ENCODE assay signal across 9 mouse cellular contexts in genomic region chr14:88347177-88347576, GRCm38 (mm10).
DNase-seq lines count a peak whose midpoint lies in the region; ATAC-seq lines count a peak whose summit lies in the region.
"Had no signal": no experiment of that assay in that cellular context is flagged by ENCODE, and none has a peak within 500 bp of the region (broad histone marks: within the 10 kb centered on the region; RNA-seq: fewer than 3 reads in every experiment).

No protein-coding gene starts in this region.

- DNase-seq in kidney, postnatal 10 days: peak; percentile 24
- no peak for DNase-seq in kidney, postnatal 36 days
- DNase-seq in layer of hippocampus, adult 9-10 months (ENCODE audit: low spot score): peak; percentile 77
- peak; percentile 49 to 58 for DNase-seq in lung, postnatal 4 days
- no peak for DNase-seq in urinary bladder, adult 18-20 months (ENCODE audit: low spot score in 2 of 2)
- no peak for DNase-seq in adrenal gland, postnatal 4 days (ENCODE audit: low spot score in 2 of 2)
- DNase-seq in ovary, adult 18-20 months (ENCODE audit: low spot score): no peak
- DNase-seq: gastrocnemius, postnatal 36 days had no signal

- ATAC-seq in frontal cortex, adult (ENCODE audit: low TSS enrichment): peak; percentile 99

Comparison
In these comparisons a context has a peak if more than half of its experiments do, and no peak if none do; other contexts are left out.
1. DNase-seq: peak in kidney, postnatal 10 days (single experiment), layer of hippocampus, adult 9-10 months (single experiment) and lung, postnatal 4 days (2 of 2); none in kidney, postnatal 36 days (0 of 2), urinary bladder, adult 18-20 months (0 of 2), adrenal gland, postnatal 4 days (0 of 2) and ovary, adult 18-20 months (single experiment).